Mouse (Mus musculus) adrenal gland, adult 8-10 months (tissue): ENCODE measurements at regions not wholly inside any gene's neighbourhood (a gene's known extent, or its start where the extent isn't known, plus 50 kb on each side); places are given as distances from the start of the nearest gene placed in this dataset.
A peak's percentile ranks its signal among the peaks of the same experiment; 100 is the strongest.

Experiments
- DNase-seq: peaks from one replicate; pipeline ENCODE4 v3.0.0; 2022

DNA sequence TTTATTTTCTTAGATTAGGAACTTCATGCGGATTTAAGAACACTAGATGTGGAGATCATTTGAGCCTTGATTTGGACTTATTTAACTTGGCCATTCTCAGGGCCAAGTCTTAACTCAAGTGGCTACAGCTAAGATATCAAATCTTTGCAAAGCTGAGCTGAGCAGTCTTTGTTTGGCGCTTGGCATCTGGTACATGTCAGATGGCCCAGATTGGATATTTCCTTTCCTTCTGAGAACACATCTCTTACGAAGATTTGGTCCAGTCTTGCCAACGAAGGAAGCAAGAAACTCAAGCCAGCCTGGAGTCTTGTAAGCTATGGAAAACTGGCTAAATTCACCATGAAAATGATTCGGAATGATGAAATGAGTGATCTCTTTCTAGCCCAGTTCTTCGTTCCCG lies 59.1 kb upstream of the Cdc42ep3 start:
- no peak for DNase-seq

DNA sequence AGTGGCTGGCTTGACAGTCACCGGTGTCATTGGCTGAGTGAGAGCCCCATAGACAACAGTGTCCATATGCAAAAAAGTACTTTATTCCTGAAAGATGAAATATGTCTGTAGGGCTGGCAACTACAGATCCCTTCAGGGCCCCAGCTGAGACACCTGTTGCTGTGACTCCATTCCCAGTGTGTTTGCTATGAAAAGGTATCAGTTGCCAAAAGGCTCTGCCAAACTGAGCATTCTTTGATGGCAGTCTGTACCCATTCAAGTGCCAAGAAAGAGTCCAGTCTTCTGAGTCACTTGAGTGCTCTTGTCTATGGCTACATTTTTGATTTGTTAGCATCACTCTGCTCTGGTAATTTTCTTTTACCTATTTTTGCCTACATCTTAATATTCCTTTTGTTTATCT lies 63.1 kb upstream of the Cdc42ep3 start:
- no peak for DNase-seq

DNA sequence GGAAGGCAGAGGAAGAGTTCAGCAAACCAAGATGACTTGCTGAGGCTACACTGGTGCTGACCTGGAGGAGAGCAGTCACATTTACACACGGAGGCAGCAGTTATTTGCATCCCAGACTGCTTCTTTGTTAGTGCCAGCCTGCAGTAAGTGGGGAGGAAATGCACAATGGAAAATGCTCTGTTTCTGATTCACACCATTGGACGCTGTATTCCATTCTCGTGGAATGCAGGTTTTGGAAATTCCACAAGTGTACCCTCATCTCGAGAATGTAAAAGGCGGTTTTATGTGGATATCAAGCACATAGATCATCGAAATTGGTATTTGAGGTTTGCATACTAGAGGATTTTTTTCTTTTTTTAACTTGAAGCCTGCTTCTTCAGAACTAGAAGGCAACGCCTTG lies 66.7 kb upstream of the Cdc42ep3 start:
- no peak for DNase-seq

DNA sequence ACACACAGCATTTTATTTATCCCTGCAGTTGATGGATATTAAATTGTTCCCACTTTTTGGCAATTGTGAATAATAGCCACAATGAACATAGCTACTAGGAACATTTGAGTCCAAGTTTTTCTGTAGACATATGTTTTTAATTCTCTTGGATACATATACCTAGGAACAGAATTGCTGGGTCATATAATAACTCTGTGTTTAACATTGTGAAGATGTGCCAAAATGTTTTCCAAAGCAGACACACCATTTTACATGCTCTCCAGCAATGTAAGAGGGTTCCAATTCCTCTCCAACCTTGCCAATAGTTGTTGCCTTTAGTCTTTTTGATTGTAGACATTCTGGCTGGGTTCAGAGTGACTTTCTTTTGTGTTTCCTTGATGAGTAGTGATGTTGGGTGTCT lies 84.3 kb upstream of the Cdc42ep3 start:
- no peak for DNase-seq

DNA sequence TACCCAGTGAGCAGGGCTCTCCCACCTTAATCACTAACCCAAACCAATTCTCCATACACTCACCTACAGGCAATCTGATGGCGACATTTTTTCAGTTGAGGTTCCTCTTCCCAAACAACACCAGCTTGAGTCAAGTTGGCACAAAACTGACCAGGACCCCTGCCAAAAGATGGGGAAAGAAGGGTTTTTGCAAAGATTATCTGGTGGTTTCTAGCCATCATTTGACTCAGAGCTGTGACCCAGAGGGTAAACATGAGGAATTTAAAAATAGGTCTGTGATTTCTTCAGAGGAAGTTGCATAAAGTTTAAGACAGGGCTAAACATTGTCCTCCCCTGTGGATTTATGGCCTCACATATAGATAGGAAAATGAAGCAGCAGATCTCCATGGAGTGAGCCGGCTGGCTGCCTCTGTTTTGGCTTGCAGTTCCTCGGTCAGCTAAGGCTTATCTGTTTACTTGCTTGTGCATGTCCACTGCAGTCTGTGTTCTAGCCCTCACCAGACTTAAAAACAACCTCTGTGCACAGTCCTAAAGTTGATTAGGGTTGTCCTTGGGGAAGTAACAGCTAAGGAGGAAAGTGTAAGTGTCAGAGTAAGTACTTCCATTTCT lies 87.7 kb upstream of the Cdc42ep3 start:
- DNase-seq = peak; percentile 26

DNA sequence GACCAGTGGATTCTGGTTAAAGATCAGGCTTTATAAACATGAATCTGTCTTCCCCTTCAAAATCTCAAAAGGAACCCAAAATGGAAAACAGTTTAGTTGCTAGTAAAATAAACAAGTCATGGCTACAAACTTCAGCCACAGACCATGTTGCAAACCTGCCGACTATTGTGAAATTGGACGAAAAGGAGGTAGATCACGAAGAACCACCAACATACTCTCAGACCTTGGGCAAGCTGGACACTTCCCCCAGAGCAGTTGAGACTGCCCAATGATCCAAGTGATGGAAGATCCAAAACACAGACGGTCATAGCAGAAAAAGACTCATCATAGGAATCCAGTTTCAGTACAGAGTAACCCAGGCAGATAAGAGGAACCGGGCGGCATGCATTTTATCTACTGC lies 92.3 kb upstream of the Cdc42ep3 start:
- DNase-seq = no peak

DNA sequence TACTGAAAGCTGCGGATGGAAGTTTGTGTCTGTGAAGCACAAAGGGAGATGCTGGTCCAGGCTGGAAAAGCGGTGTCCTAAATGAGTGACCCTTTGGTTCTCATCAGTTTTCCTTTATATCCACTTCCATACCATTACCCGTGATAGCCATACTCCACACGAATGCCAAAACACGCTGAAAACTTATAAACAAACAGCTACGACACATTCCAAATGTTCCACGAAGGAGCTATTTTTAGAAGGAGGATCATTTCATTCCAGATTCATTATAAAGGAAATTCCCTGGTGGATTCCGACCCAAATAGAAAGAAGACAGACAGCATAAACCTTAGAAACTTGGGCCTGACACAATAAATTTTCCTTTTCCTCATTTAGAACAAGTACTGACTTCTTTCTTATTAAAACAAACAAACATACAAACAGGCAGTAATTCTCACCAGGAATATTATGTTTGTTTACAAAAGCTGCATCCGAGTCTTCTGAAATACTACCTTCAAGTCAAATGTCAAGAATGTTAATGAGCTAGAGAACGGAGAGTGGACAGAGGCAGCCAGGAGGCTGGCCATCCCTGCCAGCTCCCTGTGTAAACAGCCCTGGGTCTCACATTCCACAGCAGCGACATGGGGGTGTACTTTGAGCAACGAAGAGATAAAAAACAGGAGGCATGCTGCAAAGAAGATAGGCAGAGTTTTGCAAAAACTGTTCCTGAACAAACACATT lies 96.4 kb upstream of the Cdc42ep3 start:
- no peak for DNase-seq

DNA sequence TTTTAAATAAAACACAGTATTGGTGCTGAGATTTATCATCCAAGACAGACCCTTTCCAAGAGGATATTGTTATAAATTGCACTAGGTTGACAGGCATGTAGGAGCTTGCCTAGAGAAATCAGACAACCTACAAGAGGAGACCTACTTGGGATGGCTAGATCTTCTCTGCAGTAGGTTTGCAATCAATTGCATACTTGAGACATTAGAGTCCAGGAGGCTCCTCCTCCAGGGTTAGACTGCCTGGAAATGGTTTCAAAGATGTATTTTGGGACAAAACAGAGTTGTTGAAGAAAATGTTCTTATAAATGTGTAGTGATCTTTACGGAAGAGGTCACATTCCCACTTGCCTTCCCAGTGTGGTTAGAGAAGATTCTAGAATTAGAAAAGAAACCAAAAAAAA lies 98.9 kb upstream of the Cdc42ep3 start:
- DNase-seq = no peak

DNA sequence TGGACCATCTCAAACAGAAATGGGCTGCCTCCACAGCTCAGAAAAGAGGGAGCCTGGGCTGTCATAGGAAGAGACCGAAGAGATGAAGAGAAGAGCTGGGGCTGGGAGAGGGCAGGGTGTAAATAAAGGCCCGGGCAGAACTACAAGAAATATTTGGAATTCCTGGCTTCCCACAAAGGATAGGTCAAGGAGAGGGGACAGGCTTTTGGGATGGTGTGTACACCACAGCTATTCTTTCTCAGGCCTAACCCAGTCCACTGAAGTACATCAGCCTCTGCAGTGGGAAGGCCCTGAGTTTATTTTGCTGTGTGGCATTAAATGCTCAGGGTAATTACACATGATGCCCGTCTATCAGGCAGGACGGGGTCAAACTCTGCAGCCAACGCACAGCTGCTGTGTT lies 99.6 kb upstream of the Cdc42ep3 start:
- no peak for DNase-seq

DNA sequence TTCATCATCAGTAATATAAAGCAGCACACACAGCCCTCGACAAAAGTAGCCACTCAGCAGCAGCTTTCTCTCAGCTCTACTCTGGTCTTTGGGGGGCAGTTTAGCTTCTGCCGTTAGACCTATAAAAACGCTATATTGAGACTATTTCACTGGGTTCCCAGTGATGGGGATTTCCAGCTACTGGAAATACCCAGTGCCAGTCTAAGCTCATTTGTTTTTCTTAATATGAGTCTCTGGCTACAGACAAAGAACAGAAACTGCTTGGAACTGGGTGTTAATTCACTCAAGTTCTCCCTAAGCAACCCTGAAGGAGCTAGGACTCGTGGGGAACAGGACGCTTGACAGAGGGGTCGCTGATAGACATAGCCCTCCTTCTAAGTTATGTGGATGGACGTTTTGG lies 100.3 kb upstream of the Cdc42ep3 start:
- no peak for DNase-seq

DNA sequence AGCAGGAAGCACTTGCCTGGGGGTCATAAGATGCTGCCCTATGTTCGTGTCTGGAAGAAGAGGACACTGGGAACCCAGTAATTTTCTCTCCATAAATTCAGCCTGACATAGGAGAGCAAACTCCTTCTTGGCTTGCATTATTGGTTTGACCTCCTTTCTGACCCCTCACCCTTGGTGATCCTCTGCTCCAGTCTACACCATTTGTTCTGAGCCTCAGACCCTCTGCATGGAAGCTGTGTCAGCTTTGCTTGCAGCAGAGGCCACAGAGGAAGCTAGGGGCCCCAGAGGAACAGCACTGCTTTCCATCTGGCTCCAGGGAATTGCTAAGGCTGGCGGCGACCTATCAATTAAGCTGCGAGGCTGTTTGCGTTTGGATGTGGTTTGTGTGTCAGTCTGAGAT lies 102.7 kb upstream of the Cdc42ep3 start:
- DNase-seq = no peak

DNA sequence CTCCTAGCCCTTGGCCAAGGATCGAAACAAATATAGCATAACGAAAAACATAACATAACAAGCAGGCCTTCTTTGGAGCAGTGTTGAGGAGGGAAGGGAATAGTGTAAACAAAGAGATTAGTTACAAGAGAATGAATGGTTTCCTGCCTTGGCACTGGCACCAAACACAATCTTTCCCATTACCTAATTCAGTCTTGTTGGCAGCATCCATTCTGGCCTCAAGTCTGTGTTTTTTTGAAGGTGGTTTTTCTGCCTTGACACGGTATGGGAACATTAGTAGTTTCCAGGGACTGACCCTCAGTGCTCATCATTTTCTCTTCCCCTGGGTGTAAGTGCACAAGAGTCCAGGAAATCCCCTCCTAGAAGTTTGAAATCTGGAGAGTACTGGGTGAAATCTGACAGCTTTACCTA lies 106.8 kb upstream of the Cdc42ep3 start:
- no peak for DNase-seq

DNA sequence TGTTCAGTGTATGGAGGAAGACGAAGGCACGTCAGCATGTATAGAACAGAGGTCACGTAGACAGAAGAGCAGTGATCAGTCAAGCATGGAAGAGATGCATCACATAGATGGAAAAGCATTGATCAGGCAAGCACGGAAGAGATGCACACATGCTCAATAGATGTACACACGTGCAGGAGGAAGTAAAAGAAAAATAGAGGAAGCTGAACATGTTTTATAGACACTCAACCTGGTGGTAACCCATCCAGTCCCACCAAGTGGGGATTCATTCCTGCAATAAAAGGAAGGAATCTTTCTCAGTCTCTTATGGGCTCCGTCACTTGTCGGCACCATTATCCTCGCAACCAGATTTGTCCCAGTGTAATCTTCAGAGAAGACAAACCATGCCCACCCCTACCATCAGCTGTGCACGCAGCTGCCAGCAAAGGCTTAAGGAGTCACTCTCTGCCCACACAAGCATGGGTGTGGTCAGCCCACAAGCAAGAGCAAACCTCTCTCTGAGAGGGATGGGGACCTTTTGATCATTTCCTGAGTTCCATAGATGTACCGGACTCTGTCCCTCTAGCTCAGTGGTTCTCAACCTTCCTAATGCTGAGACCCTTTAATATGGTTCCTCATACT lies 108.3 kb upstream of the Cdc42ep3 start:
- no peak for DNase-seq

DNA sequence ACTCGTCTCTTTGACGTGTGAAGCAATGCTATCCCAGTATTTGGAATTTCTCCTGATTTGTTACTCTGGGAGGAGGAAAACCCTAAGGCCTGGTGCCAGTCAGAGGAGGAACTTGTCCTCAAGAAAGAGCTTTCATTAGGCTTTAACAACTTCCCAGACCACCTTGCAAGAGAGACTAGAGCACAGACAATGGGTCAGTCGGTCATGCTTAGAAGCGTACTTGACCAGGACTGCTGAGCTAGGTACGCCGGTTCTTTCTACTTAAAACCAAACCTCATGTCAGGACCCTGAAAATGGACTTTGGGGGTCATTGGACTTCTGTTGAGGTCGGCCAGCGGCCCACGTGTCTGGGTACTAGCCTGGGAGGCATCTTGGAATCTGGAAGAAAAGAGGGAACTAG lies 110.8 kb upstream of the Cdc42ep3 start:
- no peak for DNase-seq

DNA sequence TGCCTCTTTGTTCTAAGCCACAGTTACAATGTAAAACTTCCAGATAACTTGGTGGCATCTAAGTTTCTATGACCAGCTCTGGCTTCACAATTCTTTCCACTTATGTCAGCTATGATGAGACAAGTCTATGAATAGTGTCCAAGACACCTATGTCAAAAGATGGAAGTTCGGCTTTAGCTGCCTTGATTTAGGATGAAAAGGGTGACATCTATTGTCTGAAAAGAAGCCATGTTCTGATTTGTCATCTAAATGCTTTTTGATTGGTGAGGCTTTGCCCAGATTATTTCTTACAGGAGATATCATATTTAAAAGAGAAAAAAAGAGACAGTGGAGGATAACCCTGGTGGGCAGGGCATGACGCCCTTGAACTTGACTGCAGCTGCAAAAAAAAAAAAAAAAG lies 116.7 kb upstream of the Cdc42ep3 start:
- no peak for DNase-seq

DNA sequence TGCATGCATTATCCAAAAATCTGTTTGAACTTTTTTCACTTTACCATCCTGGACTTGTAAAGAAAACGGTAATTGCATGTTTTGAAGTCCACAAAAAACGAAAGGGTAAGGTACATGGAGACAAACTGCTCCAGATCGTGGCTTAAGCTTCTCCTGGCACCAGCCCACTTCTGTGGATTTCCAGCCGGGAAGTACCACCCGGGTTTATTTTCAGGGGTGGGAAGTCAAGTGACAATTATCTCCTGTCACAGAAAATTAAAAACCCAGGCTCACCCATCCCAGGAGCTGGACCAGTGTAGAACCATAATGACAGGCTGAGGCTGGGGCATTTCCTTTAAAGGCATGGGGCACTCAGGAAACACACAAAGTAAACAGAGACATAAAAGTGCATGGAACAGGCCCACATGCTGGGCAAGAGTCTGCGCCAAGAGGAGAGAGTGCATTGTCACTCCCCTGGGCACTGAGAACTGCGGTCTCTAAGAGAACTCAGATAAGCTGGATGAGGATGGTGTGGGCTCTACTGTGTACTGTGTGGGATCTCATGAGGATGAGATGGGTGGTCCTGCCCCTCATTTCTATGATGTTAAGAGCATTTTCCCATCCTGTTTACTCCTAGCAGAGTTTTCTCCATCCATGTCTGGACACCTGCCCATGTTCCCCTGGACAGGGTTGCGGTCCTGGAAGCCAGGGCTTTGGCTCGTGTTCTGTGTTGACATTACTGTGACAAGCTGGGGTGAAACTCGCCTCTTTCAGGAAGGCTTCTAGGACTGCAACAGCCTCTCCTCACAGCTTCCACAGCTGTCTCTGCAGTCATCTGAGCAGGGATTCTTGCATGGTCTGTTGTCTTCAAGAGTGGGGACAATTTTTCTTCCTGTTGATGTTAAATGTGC lies 117.5 kb upstream of the Cdc42ep3 start:
- DNase-seq = no peak

DNA sequence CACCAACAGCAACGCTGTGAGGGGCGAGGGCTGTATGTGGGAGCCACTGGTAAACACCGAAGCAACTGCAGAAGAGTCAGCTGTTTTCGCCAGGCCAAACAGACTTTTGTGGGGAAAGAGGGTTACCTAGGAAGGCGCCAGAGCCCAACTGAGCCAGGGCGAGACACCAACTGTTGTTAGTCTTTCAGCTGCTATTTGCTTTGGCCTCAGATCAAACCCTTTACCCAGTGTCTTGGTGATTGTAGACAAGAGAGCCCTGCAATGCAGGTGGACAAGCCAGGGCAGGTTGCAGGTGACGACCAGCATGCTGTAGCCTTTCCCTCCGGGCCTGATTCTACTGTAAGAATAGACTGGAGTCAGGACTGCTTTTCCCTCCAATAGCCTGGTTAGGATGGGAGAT lies 121.8 kb upstream of the Cdc42ep3 start:
- no peak for DNase-seq

DNA sequence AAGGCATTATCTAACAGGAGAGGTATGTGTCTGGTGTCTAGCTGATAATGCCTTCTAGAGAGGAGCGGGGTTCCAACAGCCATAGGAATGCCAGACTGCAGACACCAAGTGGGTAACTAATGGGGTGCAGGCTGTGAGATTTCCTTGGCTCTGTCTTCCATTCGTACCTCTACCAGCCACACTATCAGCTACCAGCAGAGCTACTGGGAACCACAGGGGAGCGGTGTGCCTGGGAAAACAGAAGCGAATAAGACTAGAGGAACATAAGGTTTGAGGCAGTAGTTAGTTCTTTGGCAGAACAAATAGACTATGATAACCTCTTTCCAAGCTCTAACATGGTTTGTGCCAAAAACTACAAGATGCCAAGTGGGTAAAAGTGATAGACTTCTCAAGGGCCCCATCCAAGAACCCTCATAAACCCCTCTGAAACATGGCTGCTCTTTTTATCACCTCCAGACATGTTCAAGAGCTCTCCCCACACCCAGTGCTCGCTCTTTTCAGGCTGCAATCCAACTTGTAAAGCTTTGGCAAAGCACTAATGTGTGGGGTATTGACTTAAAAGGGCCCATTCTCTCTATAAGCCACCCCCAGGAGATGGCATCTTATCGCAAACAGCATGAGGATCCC lies 126.3 kb upstream of the Cdc42ep3 start:
- DNase-seq = no peak

DNA sequence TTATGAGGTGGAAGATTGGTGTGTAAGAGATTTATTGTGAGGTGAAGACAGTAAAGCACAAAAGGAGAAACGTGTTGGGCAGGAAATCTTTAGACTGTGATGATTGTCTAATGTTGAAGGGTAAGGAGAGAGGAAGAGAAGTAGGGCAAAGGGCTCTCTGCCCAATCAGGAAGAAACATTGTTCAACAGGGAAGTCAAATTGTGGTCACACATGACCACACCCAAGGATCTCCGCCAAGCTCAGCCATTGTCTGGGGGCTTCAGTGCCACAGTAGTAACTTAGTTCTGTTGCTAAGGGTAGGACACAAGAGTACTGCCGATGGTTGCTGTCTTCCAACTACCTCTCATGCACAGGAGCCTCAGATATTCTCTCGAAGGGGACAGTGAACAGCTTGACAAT lies 127.0 kb upstream of the Cdc42ep3 start:
- DNase-seq = no peak

DNA sequence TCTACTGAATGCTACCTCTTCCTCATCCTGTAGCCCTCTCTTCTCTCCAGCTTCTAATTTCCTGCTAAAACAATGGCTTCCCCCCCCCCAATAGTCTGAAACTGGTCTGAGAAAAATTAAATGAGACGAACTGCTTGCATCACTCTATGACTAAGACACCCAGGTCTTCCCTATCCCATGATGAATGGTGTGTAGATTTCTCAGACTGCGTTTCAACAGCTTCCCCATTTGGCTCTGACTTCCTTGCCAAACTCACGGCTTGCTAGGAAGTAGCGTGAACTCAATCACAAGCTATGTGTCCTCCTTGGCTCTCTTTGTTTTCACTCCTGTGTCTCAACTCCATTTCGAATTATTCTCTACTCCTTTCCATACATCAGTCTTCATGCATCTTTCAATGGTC lies 126.4 kb upstream of the Rmdn2 start:
- DNase-seq = no peak

DNA sequence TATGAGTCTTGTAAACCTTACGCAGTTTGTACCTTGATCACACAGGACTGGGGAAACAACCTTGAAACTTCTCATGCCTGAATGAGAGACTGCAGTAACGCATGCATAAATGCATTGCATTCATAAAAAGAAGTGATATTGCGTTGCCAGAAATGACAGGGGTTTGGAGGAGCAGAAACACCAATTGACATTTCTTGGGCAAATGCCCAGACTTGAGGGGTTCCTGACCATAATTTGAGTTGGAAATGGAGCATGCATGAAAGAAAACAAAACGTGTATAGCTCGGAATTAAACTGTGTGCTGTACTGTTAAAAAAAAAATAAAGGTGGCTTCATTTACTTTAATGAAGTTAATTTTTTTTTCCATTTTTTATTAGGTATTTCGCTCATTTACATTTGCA lies 122.4 kb upstream of the Rmdn2 start:
- no peak for DNase-seq

DNA sequence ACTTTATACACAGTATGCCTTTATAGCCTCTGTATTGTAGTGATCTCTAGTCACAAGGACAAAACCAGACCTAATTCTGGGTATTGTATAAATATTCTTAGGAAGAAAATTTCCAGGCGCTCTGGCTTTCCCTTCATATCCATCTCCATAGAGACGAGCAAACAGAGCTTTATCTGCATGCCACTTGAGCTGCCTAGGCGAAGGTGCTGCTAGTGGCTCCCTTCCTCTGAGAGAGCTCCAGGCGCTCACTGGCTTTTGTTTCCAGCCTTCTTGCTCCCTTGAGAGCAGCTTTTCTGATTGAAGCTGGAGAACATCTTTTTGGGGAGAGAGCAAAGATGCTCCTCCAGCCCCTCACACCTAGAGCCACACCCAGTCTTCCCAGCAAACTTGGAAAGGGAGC lies 114.0 kb upstream of the Rmdn2 start:
- no peak for DNase-seq

DNA sequence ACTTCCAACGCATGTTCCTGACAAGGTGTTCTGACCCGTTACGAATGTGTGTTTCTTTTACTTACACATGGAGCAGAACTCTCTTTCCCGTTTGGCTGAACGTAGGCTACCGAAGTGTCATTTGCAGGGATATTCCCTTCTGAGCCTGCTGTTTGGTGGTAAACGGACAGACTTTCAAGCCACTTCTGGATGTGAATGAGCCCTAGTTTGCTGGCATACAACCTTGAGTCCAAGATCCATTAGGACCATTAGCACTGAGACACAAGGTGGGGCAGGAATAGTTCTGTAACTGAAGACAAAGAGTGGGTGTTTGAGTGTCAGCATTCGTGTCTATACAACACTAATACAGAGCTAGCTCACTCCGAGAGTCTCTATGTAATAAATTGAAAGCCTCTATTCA lies 113.3 kb upstream of the Rmdn2 start:
- no peak for DNase-seq
